Mouse (Mus musculus) neural tube, embryonic 13.5 days (tissue): ENCODE measurements around the gene Ptprk. TPM values are rescaled to one million over a fixed set of nuclear protein-coding genes. Genes with fewer than 3 reads are reported as not detected.

ENCODE experiments used
- ATAC-seq: fragments of 200-750 bp; cut with Nextera tagmentation; 2 replicates; pipeline ENCODE4 v1.8.0; 2017; ENCODE audit warnings: low read depth, mild to moderate bottlenecking, moderate TSS enrichment, moderate library complexity
- H3K27ac ChIP-seq: fragments of 300-500 bp; sonication (generic); replicated peaks from 2 replicates; pipeline ENCODE4 v1.5.1; 2015; ENCODE audit warnings: moderate library complexity, mild to moderate bottlenecking, inconsistent platforms
- H3K27me3 ChIP-seq: fragments of 300-500 bp; sonication (generic); 2 replicates; pipeline ENCODE4 v1.6.1; 2015; ENCODE audit warnings: mild to moderate bottlenecking, inconsistent platforms
- H3K36me3 ChIP-seq: fragments of 300-500 bp; sonication (generic); 2 replicates; pipeline ENCODE4 v1.6.1; 2015; ENCODE audit warnings: mild to moderate bottlenecking, inconsistent platforms
- H3K4me1 ChIP-seq: fragments of 300-500 bp; sonication (generic); replicated peaks from 2 replicates; pipeline ENCODE4 v1.6.1; 2015; ENCODE audit warnings: inconsistent platforms
- H3K4me2 ChIP-seq: fragments of 300-500 bp; sonication (generic); 2 replicates; pipeline ENCODE4 v1.6.1; 2015; ENCODE audit warnings: inconsistent platforms, mild to moderate bottlenecking, moderate library complexity
- H3K4me3 ChIP-seq: fragments of 300-500 bp; sonication (generic); 2 replicates; pipeline ENCODE4 v1.5.1; 2015; ENCODE audit warnings: mild to moderate bottlenecking, inconsistent platforms
- H3K9ac ChIP-seq: fragments of 300-500 bp; sonication (generic); 2 replicates; pipeline ENCODE4 v1.6.1; 2015; ENCODE audit warnings: moderate library complexity, mild to moderate bottlenecking, inconsistent platforms
- H3K9me3 ChIP-seq: fragments of 300-500 bp; sonication (generic); 2 replicates; pipeline ENCODE4 v1.6.1; 2016; ENCODE audit warnings: inconsistent platforms
- WGBS: fragments of 180-500 bp; shearing (Covaris S2); methylation state at CpG from one replicate; pipeline ENCODE4 v1.1.7; 2015; 5-methylcytosine and 5-hydroxymethylcytosine counted together
- polyA plus RNA-seq: library from polyadenylated mRNA; unstranded; fragments of >200 nt; fragmentation: Nextera tagmentation; extraction: Ambion mirVana; gene quantifications from 2 replicates; pipeline ENCODE4 v1.2.1, GENCODE M21; 2015

The Ptprk gene
- polyA plus RNA-seq, 1 experiment from 2014 or later: 22.4 TPM

- ATAC-seq: no peak
- Histone ChIP-seq H3K9me3 (no peaks in the 10 kb centered on the region), H3K36me3 (no peaks in the 10 kb centered on the region), H3K4me2 (no peak overlapping the region), H3K4me3 (no peak overlapping the region), H3K27ac (no peak overlapping the region), H3K4me1 (0 out of 2 replicates have a peak, but pooled peaks cover 5% of the 10 kb centered on the region), H3K9ac (no peak overlapping the region), H3K27me3 (no peaks in the 10 kb centered on the region)
- WGBS: 88% methylated on average over 5 of the region's 5 CpGs
Measured at GRCm38 (mm10) chr10:28335232-28335631, 260.6 kb downstream of the Ptprk start.

GRCm38 (mm10) chr10:28338536-28338935 is 263.9 kb downstream of the Ptprk start:
- no peaks in the 10 kb centered on the region for H3K36me3 ChIP-seq
- H3K27me3 ChIP-seq: no peaks in the 10 kb centered on the region
- H3K9me3 ChIP-seq: no peaks in the 10 kb centered on the region
- H3K4me3 ChIP-seq: no peak overlapping the region
- WGBS: 31% methylated on average over 5 of the region's 5 CpGs
- H3K4me1 ChIP-seq: 0 out of 2 replicates have a peak, but pooled peaks cover 5% of the 10 kb centered on the region
- H3K9ac ChIP-seq: no peak overlapping the region
- H3K4me2 ChIP-seq: no peak overlapping the region
- no peak overlapping the region for H3K27ac ChIP-seq
- no peak for ATAC-seq

GRCm38 (mm10) chr10:28345196-28345681 is 270.6 kb downstream of the Ptprk start:
- H3K4me3 ChIP-seq: no peak overlapping the region
- no peak overlapping the region for H3K9ac ChIP-seq
- WGBS: 71% methylated on average over 8 of the region's 8 CpGs
- H3K36me3 ChIP-seq: no peaks in the 10 kb centered on the region
- no peak overlapping the region for H3K27ac ChIP-seq
- H3K9me3 ChIP-seq: no peaks in the 10 kb centered on the region
- no peaks in the 10 kb centered on the region for H3K4me1 ChIP-seq
- ATAC-seq: 0 out of 2 replicates have a peak, but pooled peaks have one; percentile 36
- H3K27me3 ChIP-seq: no peaks in the 10 kb centered on the region
- no peak overlapping the region for H3K4me2 ChIP-seq

- no peaks in the 10 kb centered on the region for H3K9me3 ChIP-seq
- ATAC-seq: no peak
- 70% methylated on average over 6 of the region's 6 CpGs for WGBS
- H3K36me3 ChIP-seq: no peaks in the 10 kb centered on the region
- H3K9ac ChIP-seq: no peak overlapping the region
- no peaks in the 10 kb centered on the region for H3K27me3 ChIP-seq
- H3K4me1 ChIP-seq: peaks cover 6% of the 10 kb centered on the region
- H3K4me3 ChIP-seq: no peak overlapping the region
- no peak overlapping the region for H3K27ac ChIP-seq
- H3K4me2 ChIP-seq: no peak overlapping the region
Measured at GRCm38 (mm10) chr10:28365291-28365690, 290.7 kb downstream of the Ptprk start.

GRCm38 (mm10) chr10:28366065-28366677 is 291.6 kb downstream of the Ptprk start:
- no peaks in the 10 kb centered on the region for H3K9me3 ChIP-seq
- WGBS: 70% methylated on average over 5 of the region's 5 CpGs
- peaks cover 6% of the 10 kb centered on the region for H3K4me1 ChIP-seq
- peak overlapping the region; percentile 49; the same call in 1 of the 2 replicates for H3K27ac ChIP-seq
- no peaks in the 10 kb centered on the region for H3K36me3 ChIP-seq
- no peak overlapping the region for H3K4me2 ChIP-seq
- no peaks in the 10 kb centered on the region for H3K27me3 ChIP-seq
- no peak overlapping the region for H3K9ac ChIP-seq
- no peak overlapping the region for H3K4me3 ChIP-seq
- peak; percentile 56; the same call in 1 of the 2 replicates for ATAC-seq

- Histone ChIP-seq H3K9me3 (no peaks in the 10 kb centered on the region), H3K4me3 (no peak overlapping the region), H3K4me1 (peaks cover 6% of the 10 kb centered on the region), H3K27me3 (no peaks in the 10 kb centered on the region), H3K4me2 (no peak overlapping the region), H3K36me3 (no peaks in the 10 kb centered on the region), H3K9ac (no peak overlapping the region), H3K27ac (no peak overlapping the region)
- WGBS: 79% methylated on average over 2 of the region's 2 CpGs
- ATAC-seq: no peak
Measured at GRCm38 (mm10) chr10:28369808-28370207, 295.2 kb downstream of the Ptprk start.

GRCm38 (mm10) chr10:28374874-28375273 is 300.3 kb downstream of the Ptprk start:
- H3K36me3 ChIP-seq: no peaks in the 10 kb centered on the region
- no peak for ATAC-seq
- no peaks in the 10 kb centered on the region for H3K27me3 ChIP-seq
- no peaks in the 10 kb centered on the region for H3K4me1 ChIP-seq
- no peaks in the 10 kb centered on the region for H3K9me3 ChIP-seq
- WGBS: 47% methylated on average over 1 of the region's 1 CpGs
- no peak overlapping the region for H3K4me3 ChIP-seq
- no peak overlapping the region for H3K9ac ChIP-seq
- no peak overlapping the region for H3K27ac ChIP-seq
- H3K4me2 ChIP-seq: no peak overlapping the region

GRCm38 (mm10) chr10:28379752-28380488 is 305.3 kb downstream of the Ptprk start:
- no peak overlapping the region for H3K4me3 ChIP-seq
- peak; percentile 59; the same call in 1 of the 2 replicates for ATAC-seq
- H3K9me3 ChIP-seq: no peaks in the 10 kb centered on the region
- WGBS: 69% methylated on average over 7 of the region's 7 CpGs
- no peak overlapping the region for H3K4me2 ChIP-seq
- no peaks in the 10 kb centered on the region for H3K36me3 ChIP-seq
- no peak overlapping the region for H3K27ac ChIP-seq
- no peaks in the 10 kb centered on the region for H3K27me3 ChIP-seq
- no peak overlapping the region for H3K9ac ChIP-seq
- no peaks in the 10 kb centered on the region for H3K4me1 ChIP-seq

GRCm38 (mm10) chr10:28387563-28388222 is 313.1 kb downstream of the Ptprk start:
- H3K27ac ChIP-seq: no peak overlapping the region
- no peaks in the 10 kb centered on the region for H3K9me3 ChIP-seq
- no peaks in the 10 kb centered on the region for H3K4me1 ChIP-seq
- no peak overlapping the region for H3K9ac ChIP-seq
- no peaks in the 10 kb centered on the region for H3K36me3 ChIP-seq
- H3K4me2 ChIP-seq: no peak overlapping the region
- no peak for ATAC-seq
- no peak overlapping the region for H3K4me3 ChIP-seq
- H3K27me3 ChIP-seq: no peaks in the 10 kb centered on the region
- WGBS: 80% methylated on average over 15 of the region's 15 CpGs

GRCm38 (mm10) chr10:28391168-28391567 is 316.5 kb downstream of the Ptprk start:
- H3K27ac ChIP-seq: no peak overlapping the region
- H3K36me3 ChIP-seq: no peaks in the 10 kb centered on the region
- no peak overlapping the region for H3K4me3 ChIP-seq
- no peak overlapping the region for H3K4me2 ChIP-seq
- WGBS: 90% methylated on average over 5 of the region's 5 CpGs
- no peaks in the 10 kb centered on the region for H3K4me1 ChIP-seq
- H3K9ac ChIP-seq: no peak overlapping the region
- no peak for ATAC-seq
- H3K9me3 ChIP-seq: no peaks in the 10 kb centered on the region
- H3K27me3 ChIP-seq: no peaks in the 10 kb centered on the region

GRCm38 (mm10) chr10:28395610-28396519 is 321.2 kb downstream of the Ptprk start:
- Histone ChIP-seq H3K4me1 (no peaks in the 10 kb centered on the region), H3K4me2 (no peak overlapping the region), H3K27ac (no peak overlapping the region), H3K9me3 (no peaks in the 10 kb centered on the region), H3K4me3 (no peak overlapping the region), H3K27me3 (no peaks in the 10 kb centered on the region), H3K9ac (no peak overlapping the region), H3K36me3 (no peaks in the 10 kb centered on the region)
- WGBS: 81% methylated on average over 2 of the region's 2 CpGs
- ATAC-seq: no peak
